Mouse (Mus musculus) limb, embryonic 14.5 days (tissue): ENCODE results near the gene Rbm20. TPM values are rescaled to one million over a fixed set of nuclear protein-coding genes. Genes with fewer than 3 reads are reported as not detected.

Experiments
- ATAC-seq: fragments of 200-750 bp; cut with Nextera tagmentation; 2 replicates; pipeline ENCODE4 v1.8.0; 2017; ENCODE audit warnings: low read depth, moderate number of reproducible peaks, moderate TSS enrichment; ENCODE audit not compliant: low FRiP score
- DNase-seq: peaks from one replicate; pipeline ENCODE4 v3.0.0-alpha.2; 2015; ENCODE audit warnings: low spot score
- H3K27ac ChIP-seq: fragments of 300-500 bp; sonication (generic); replicated peaks from 2 replicates; pipeline ENCODE4 v1.5.1; 2014; ENCODE audit warnings: low read depth, mild to moderate bottlenecking, low read length, moderate library complexity, mixed read lengths
- H3K27me3 ChIP-seq: fragments of 300-500 bp; sonication (generic); 2 replicates; pipeline ENCODE4 v1.6.1; 2014; ENCODE audit warnings: low read length, mixed read lengths; ENCODE audit not compliant: control insufficient read depth, insufficient read depth
- H3K36me3 ChIP-seq: fragments of 300-500 bp; sonication (generic); 2 replicates; pipeline ENCODE4 v1.6.1; 2014; ENCODE audit warnings: mild to moderate bottlenecking, low read length, moderate library complexity, mixed read lengths; ENCODE audit not compliant: control insufficient read depth, insufficient read depth
- H3K4me1 ChIP-seq: fragments of 300-500 bp; sonication (generic); 2 replicates; pipeline ENCODE4 v1.6.1; 2014; ENCODE audit warnings: antibody characterized with exemption, low read length, mixed read lengths; ENCODE audit not compliant: control insufficient read depth, insufficient read depth
- H3K4me2 ChIP-seq: fragments of 300-500 bp; sonication (generic); replicated peaks from 2 replicates; pipeline ENCODE4 v1.6.1; 2014; ENCODE audit warnings: low read depth, mild to moderate bottlenecking, low read length, moderate library complexity; ENCODE audit not compliant: severe bottlenecking
- H3K4me3 ChIP-seq: fragments of 300-500 bp; sonication (generic); replicated peaks from 2 replicates; pipeline ENCODE4 v1.5.1; 2014; ENCODE audit warnings: low read length
- H3K9ac ChIP-seq: fragments of 300-500 bp; sonication (generic); 2 replicates; pipeline ENCODE4 v1.6.1; 2014; ENCODE audit warnings: mild to moderate bottlenecking, low read depth, low read length, moderate library complexity; ENCODE audit not compliant: severe bottlenecking
- H3K9me3 ChIP-seq: fragments of 300-500 bp; sonication (generic); 2 replicates; pipeline ENCODE4 v1.6.1; 2016; ENCODE audit warnings: low read length; ENCODE audit not compliant: control insufficient read depth
- POLR2A ChIP-seq: fragments of 200-500 bp; IDR thresholded peaks from 2 replicates; pipeline ENCODE4 v1.8.0; 2012; ENCODE audit warnings: inconsistent platforms, mild to moderate bottlenecking, moderate library complexity, borderline replicate concordance; ENCODE audit not compliant: insufficient read depth, insufficient read length; ENCODE audit errors: extremely low read depth
- WGBS: fragments of 180-500 bp; shearing (Covaris S2); extraction: QIAGEN DNeasy Blood & Tissue Kit; methylation state at CpG from one replicate; pipeline ENCODE4 v1.1.7; 2014; 5-methylcytosine and 5-hydroxymethylcytosine counted together
- polyA plus RNA-seq, 2 experiments: library from polyadenylated mRNA; depleted of rRNA in 1 of 2; stranded (reverse) in 1 of 2; unstranded in 1 of 2; fragments of >200 nt; fragmentation: Nextera tagmentation in 1 of 2; extraction: Ambion mirVana in 1 of 2; gene quantifications; 2 replicates each; pipeline versions ENCODE4 v1.2.1 to v1.2.3; 2012 to 2014

Rbm20 gene
- polyA plus RNA-seq, 2 experiments, result 5.5 to 10.0 TPM

- Histone ChIP-seq H3K36me3 (no peaks in the 10 kb centered on the region), H3K9ac (peak overlapping the region; percentile 31; the same call in 1 of the 2 replicates), H3K4me3 (peak overlapping the region; percentile 24), H3K4me2 (peak overlapping the region; percentile 38), H3K27ac (no peak overlapping the region), H3K4me1 (peaks cover 7% of the 10 kb centered on the region; the same call in 1 of the 2 replicates), H3K27me3 (no peaks in the 10 kb centered on the region), H3K9me3 (no peaks in the 10 kb centered on the region)
- no peak for DNase-seq
- ATAC-seq, result peak; percentile 61; the same call in 1 of the 2 replicates
- 67% methylated on average over 21 of the region's 21 CpGs for WGBS
- no peak for TF ChIP-seq POLR2A
Measured at GRCm38 (mm10) chr19:53824872-53825680, 148.0 kb downstream of the Rbm20 start.

GRCm38 (mm10) chr19:53829990-53830389, 152.9 kb downstream of the Rbm20 start:
- WGBS, result 69% methylated on average over 6 of the region's 6 CpGs
- ATAC-seq, result no peak
- H3K36me3 ChIP-seq, result no peaks in the 10 kb centered on the region

GRCm38 (mm10) chr19:53830407-53831163, 153.5 kb downstream of the Rbm20 start:
- H3K9me3 ChIP-seq, result no peaks in the 10 kb centered on the region
- no peak overlapping the region for H3K4me2 ChIP-seq
- H3K4me1 ChIP-seq, result peaks cover 17% of the 10 kb centered on the region
- H3K36me3 ChIP-seq, result no peaks in the 10 kb centered on the region
- DNase-seq, result no peak
- H3K4me3 ChIP-seq, result no peak overlapping the region
- 10% methylated on average over 8 of the region's 8 CpGs for WGBS
- H3K27ac ChIP-seq, result no peak overlapping the region
- H3K9ac ChIP-seq, result 0 out of 2 replicates have a peak overlapping the region, but pooled peaks have one; percentile 3
- no peak for ATAC-seq
- H3K27me3 ChIP-seq, result no peaks in the 10 kb centered on the region
- TF ChIP-seq POLR2A, result no peak

More at GRCm38 (mm10) chr19:53829990-53830389, 152.9 kb downstream of the Rbm20 start:
- no peak for TF ChIP-seq POLR2A
- Histone ChIP-seq H3K4me2 (no peak overlapping the region), H3K9me3 (no peaks in the 10 kb centered on the region), H3K27me3 (no peaks in the 10 kb centered on the region), H3K4me1 (peaks cover 17% of the 10 kb centered on the region), H3K27ac (no peak overlapping the region), H3K9ac (no peak overlapping the region), H3K4me3 (no peak overlapping the region)
- DNase-seq, result no peak

GRCm38 (mm10) chr19:53831164-53831448, 154.0 kb downstream of the Rbm20 start:
- H3K9me3 ChIP-seq, result no peaks in the 10 kb centered on the region
- H3K4me3 ChIP-seq, result no peak overlapping the region
- WGBS, result 9% methylated on average over 3 of the region's 3 CpGs
- peaks cover 17% of the 10 kb centered on the region for H3K4me1 ChIP-seq
- TF ChIP-seq POLR2A, result no peak
- ATAC-seq (no peak), DNase-seq (no peak)
- H3K27me3 ChIP-seq, result no peaks in the 10 kb centered on the region
- no peaks in the 10 kb centered on the region for H3K36me3 ChIP-seq
- H3K27ac ChIP-seq, result no peak overlapping the region
- no peak overlapping the region for H3K4me2 ChIP-seq
- H3K9ac ChIP-seq, result 0 out of 2 replicates have a peak overlapping the region, but pooled peaks have one; percentile 3

- 6% methylated on average over 7 of the region's 7 CpGs for WGBS
- ATAC-seq, result no peak
- DNase-seq, result no peak
Measured at GRCm38 (mm10) chr19:53832512-53832911, 155.4 kb downstream of the Rbm20 start.

More at GRCm38 (mm10) chr19:53832512-53832911, 155.4 kb downstream of the Rbm20 start:
- Histone ChIP-seq H3K4me1 (peaks cover 20% of the 10 kb centered on the region), H3K9me3 (no peaks in the 10 kb centered on the region), H3K4me3 (no peak overlapping the region), H3K9ac (no peak overlapping the region), H3K27ac (no peak overlapping the region), H3K4me2 (no peak overlapping the region), H3K36me3 (no peaks in the 10 kb centered on the region), H3K27me3 (no peaks in the 10 kb centered on the region)
- TF ChIP-seq POLR2A, result no peak
